Comparison of ENCODE assay signal across 8 mouse cellular contexts in the genomic region with DNA sequence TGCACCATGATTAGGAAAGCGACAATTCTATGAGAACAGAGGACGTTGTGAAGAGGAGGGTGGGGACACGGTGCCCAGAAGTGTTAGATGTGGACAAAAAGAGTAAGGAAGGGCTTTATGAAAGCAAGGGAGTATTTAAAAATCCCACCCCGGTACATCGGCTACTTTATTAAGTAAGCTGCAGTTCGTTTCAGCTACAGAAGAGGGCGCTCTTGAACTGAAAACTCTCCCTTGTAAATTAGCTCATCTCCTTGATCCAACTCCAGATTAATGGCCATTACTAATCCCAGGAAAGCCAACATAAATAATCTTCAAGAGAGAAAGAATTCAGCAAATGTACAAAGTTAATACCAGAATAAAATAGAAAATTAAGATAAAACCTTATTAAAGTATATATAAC. TPM values are rescaled to one million over a fixed set of nuclear protein-coding genes. Genes with fewer than 3 reads are reported as not detected.
A peak's percentile ranks its signal among the peaks of the same experiment; 100 is the strongest.
DNase-seq lines count a peak whose midpoint lies in the region; ATAC-seq and TF ChIP-seq lines count a peak whose summit lies in the region.
"Had no signal": no experiment of that assay in that cellular context is flagged by ENCODE, and none has a peak within 500 bp of the region (broad histone marks: within the 10 kb centered on the region; RNA-seq: fewer than 3 reads in every experiment).

No protein-coding gene starts in this region.

- peak; percentile 68 for DNase-seq in kidney, adult 9 months
- peak; percentile 20 for DNase-seq in G1E (ENCODE audit: low spot score)
- peak; percentile 71 for DNase-seq in brain, adult 2 months (ENCODE audit: low read depth, low spot score)
- peak; percentile 23 to 64 for DNase-seq in heart, postnatal 10 days
- peak in 1 of 3 experiments; percentile 53 for DNase-seq in liver, embryonic 14.5 days (ENCODE audit: low read depth in 3 of 3, low spot score in 3 of 3)
- DNase-seq in urinary bladder, postnatal 10 days (ENCODE audit: low spot score) = no peak

- H3K27ac ChIP-seq in kidney, embryonic 16.5 days (ENCODE audit: low read length) = no peak overlapping the region
- no peak overlapping the region for H3K27ac ChIP-seq in liver, embryonic 14.5 days

- H3K27me3 ChIP-seq in kidney, embryonic 16.5 days (ENCODE audit: insufficient read depth, low read length) = no peaks in the 10 kb centered on the region
- H3K27me3 ChIP-seq in G1E (ENCODE audit: insufficient read depth, low read length) = no peaks in the 10 kb centered on the region
- H3K27me3 ChIP-seq in liver, embryonic 14.5 days (ENCODE audit: control insufficient read depth, insufficient read depth, low read length) = no peaks in the 10 kb centered on the region

- TF ChIP-seq CTCF in G1E (IDR thresholded peaks at IDR 0.05; ENCODE audit: low read depth, low read length) = no peak
- peak; percentile 64 for TF ChIP-seq CTCF in liver, embryonic 14.5 days (IDR thresholded peaks at IDR 0.05; ENCODE audit: low read depth)

- H3K4me1 ChIP-seq in kidney, embryonic 16.5 days (ENCODE audit: insufficient read depth, low read length) = peaks cover 13% of the 10 kb centered on the region; the same call in 1 of the 2 replicates
- peaks cover 90% of the 10 kb centered on the region for H3K4me1 ChIP-seq in G1E (ENCODE audit: insufficient read depth, low read depth, low read length)
- H3K4me1 ChIP-seq in liver, embryonic 14.5 days (replicated peaks; ENCODE audit: control insufficient read depth in 2 of 2, insufficient read depth in 2 of 2, low read length in 1 of 2) = peaks cover 37 to 53% of the 10 kb centered on the region in 2 experiments

- no peaks in the 10 kb centered on the region for H3K36me3 ChIP-seq in kidney, embryonic 16.5 days (ENCODE audit: insufficient read depth, low read length)
- H3K36me3 ChIP-seq in G1E (replicated peaks) = peaks cover 40% of the 10 kb centered on the region
- no peaks in the 10 kb centered on the region for H3K36me3 ChIP-seq in liver, embryonic 14.5 days (replicated peaks; ENCODE audit: control insufficient read depth, insufficient read depth, low read depth)

- WGBS in kidney, embryonic 16.5 days = 26% methylated on average over 7 of the region's 7 CpGs
- 24% methylated on average over 7 of the region's 7 CpGs for WGBS in liver, embryonic 14.5 days (ENCODE audit: insufficient replicate concordance)

- H3K9ac ChIP-seq in kidney, embryonic 16.5 days (replicated peaks; ENCODE audit: low read length) = no peak overlapping the region
- H3K9ac ChIP-seq in liver, embryonic 14.5 days (replicated peaks) = no peak overlapping the region

- no peak for ATAC-seq in kidney, embryonic 16.5 days (ENCODE audit: low FRiP score, low TSS enrichment)
- ATAC-seq in G1E (ENCODE audit: extremely low read depth, insufficient number of reproducible peaks, low FRiP score, poor library complexity, severe bottlenecking) = no peak
- ATAC-seq in liver, embryonic 14.5 days (ENCODE audit: insufficient read depth) = no peak

- TF ChIP-seq EP300 in liver, embryonic 14.5 days (IDR thresholded peaks at IDR 0.05; ENCODE audit: low read depth) = no peak

- H3K9me3 ChIP-seq in kidney, embryonic 16.5 days (ENCODE audit: low read length) = no peaks in the 10 kb centered on the region
- H3K9me3 ChIP-seq in G1E (replicated peaks) = no peaks in the 10 kb centered on the region
- no peaks in the 10 kb centered on the region for H3K9me3 ChIP-seq in liver, embryonic 14.5 days (ENCODE audit: control insufficient read depth, low read length)

- intact Hi-C loops in heart, postnatal 10 days (cut with DNase I) = loop anchor here (1.0 kb wide), 1 partner anchor 894 kb away; no protein-coding TSS in a partner anchor

- H3K4me3 ChIP-seq in kidney, embryonic 16.5 days (ENCODE audit: low read length) = no peak overlapping the region
- no peak overlapping the region for H3K4me3 ChIP-seq in G1E (ENCODE audit: low read depth, low read length)
- H3K4me3 ChIP-seq in liver, embryonic 14.5 days (ENCODE audit: insufficient read depth in 1 of 2, low read depth in 2 of 2, low read length in 2 of 2) = no peak overlapping the region
- H3K4me3 ChIP-seq: myocyte had no signal

- no peak overlapping the region for H3K4me2 ChIP-seq in kidney, embryonic 16.5 days (replicated peaks; ENCODE audit: low read depth, low read length)
- H3K4me2 ChIP-seq in liver, embryonic 14.5 days (ENCODE audit: low read depth) = no peak overlapping the region

RNA-seq across cellular contexts. Expression of gene Pigk, which starts 47.2 kb away (rescaled TPM):
- 43.9 and 47.9 TPM in 2 replicates for polyA plus RNA-seq in kidney, embryonic 16.5 days (2015; fragmentation: Nextera tagmentation; extraction: Ambion mirVana)
- total RNA-seq in G1E (2014; fragmentation: Nextera tagmentation) (36.3 and 39.2 TPM in 2 replicates), G1E (2017) (27.7 and 34.2 TPM in 2 replicates)
- polyA plus RNA-seq in G1E (2012) = 3.9 and 4.1 TPM in 2 replicates
- total RNA-seq in heart, postnatal 10 days (2021) = 10 to 100 TPM; 30.9 to 31.7 TPM
- 7.0 and 7.9 TPM in 2 replicates for polyA plus RNA-seq in liver, embryonic 14.5 days (2012; rRNA removed)
- 22.2 and 23.3 TPM in 2 replicates for polyA plus RNA-seq in liver, embryonic 14.5 days (2014; fragmentation: Nextera tagmentation; extraction: Ambion mirVana)
